Mouse (Mus musculus): Measurements from ENCODE around the gene Prkar1a. TPM values are rescaled to one million over a fixed set of nuclear protein-coding genes. Genes with fewer than 3 reads are reported as not detected.

Gene Prkar1a
- polyA plus RNA-seq, 1 experiment = 406 TPM

- Histone ChIP-seq H3K4me2 (ENCODE audit: low read depth) (no peak overlapping the region), H3K27me3 (ENCODE audit: control insufficient read depth, insufficient read depth, insufficient read length) (no peaks in the 10 kb centered on the region), H3K36me3 (ENCODE audit: control insufficient read depth, insufficient read depth) (peaks cover 83% of the 10 kb centered on the region), H3K4me3 (no peak overlapping the region), H3ac (ENCODE audit: control insufficient read depth, insufficient read length) (no peak overlapping the region), H3K79me2 (ENCODE audit: control insufficient read depth, insufficient read depth) (peaks cover 33% of the 10 kb centered on the region)
- peak; percentile 11 for TF ChIP-seq POLR2AphosphoS2 (IDR thresholded peaks at IDR 0.05; ENCODE audit: insufficient read length, low read depth)
- TF ChIP-seq POLR2A (IDR thresholded peaks at IDR 0.05; ENCODE audit: insufficient read length, low read depth) = no peak
- no peak for TF ChIP-seq TCF12 (IDR thresholded peaks at IDR 0.05; ENCODE audit: insufficient read depth, poor library complexity, severe bottlenecking)
Measured at GRCm38 (mm10) chr11:109666411-109666810, 17.2 kb downstream of the Prkar1a start.

GRCm38 (mm10) chr11:109667371-109667770, 18.2 kb downstream of the Prkar1a start:
- Histone ChIP-seq H3K27me3 (ENCODE audit: control insufficient read depth, insufficient read depth, insufficient read length) (no peaks in the 10 kb centered on the region), H3K79me2 (ENCODE audit: control insufficient read depth, insufficient read depth) (peaks cover 23% of the 10 kb centered on the region)
- no peak for TF ChIP-seq MYOD1 (IDR thresholded peaks at IDR 0.05; ENCODE audit: control insufficient read depth in 1 of 3, insufficient read length in 2 of 3, low read depth in 2 of 3)
- no peak for TF ChIP-seq MAX (IDR thresholded peaks at IDR 0.05; ENCODE audit: low read depth)
- TF ChIP-seq CEBPB (IDR thresholded peaks at IDR 0.05; ENCODE audit: insufficient read depth, poor library complexity, severe bottlenecking) = no peak
- no peak for TF ChIP-seq MYOG (IDR thresholded peaks at IDR 0.05; ENCODE audit: control insufficient read depth in 1 of 3, insufficient read depth in 1 of 3, insufficient read length in 2 of 3, low read depth in 2 of 3)
- TF ChIP-seq POLR2AphosphoS2 (IDR thresholded peaks at IDR 0.05; ENCODE audit: insufficient read length, low read depth) = peak; percentile 82
- no peak for TF ChIP-seq REST (IDR thresholded peaks at IDR 0.05; ENCODE audit: insufficient read depth, insufficient read length)
- no peak for TF ChIP-seq TCF12 (IDR thresholded peaks at IDR 0.05; ENCODE audit: insufficient read depth, poor library complexity, severe bottlenecking)
- TF ChIP-seq E2F4 (IDR thresholded peaks at IDR 0.05; ENCODE audit: insufficient read depth) = no peak
- TF ChIP-seq TCF3 (IDR thresholded peaks at IDR 0.05; ENCODE audit: insufficient read length, low read depth) = no peak
- TF ChIP-seq POLR2A (IDR thresholded peaks at IDR 0.05; ENCODE audit: insufficient read length, low read depth) = peak; percentile 55
- TF ChIP-seq SRF (IDR thresholded peaks at IDR 0.05; ENCODE audit: control insufficient read depth, insufficient read length, low read depth) = no peak
- TF ChIP-seq USF1 (IDR thresholded peaks at IDR 0.05; ENCODE audit: low read depth) = no peak

GRCm38 (mm10) chr11:109668115-109668725, 19.0 kb downstream of the Prkar1a start:
- H3K4me2 ChIP-seq (ENCODE audit: low read depth) = no peak overlapping the region
- TF ChIP-seq TCF12 (IDR thresholded peaks at IDR 0.05; ENCODE audit: insufficient read depth, poor library complexity, severe bottlenecking) (peak; percentile 23), SRF (IDR thresholded peaks at IDR 0.05; ENCODE audit: control insufficient read depth, insufficient read length, low read depth) (no peak), POLR2AphosphoS2 (IDR thresholded peaks at IDR 0.05; ENCODE audit: insufficient read length, low read depth) (peak; percentile 45), REST (IDR thresholded peaks at IDR 0.05; ENCODE audit: insufficient read depth, insufficient read length) (no peak), MYOD1 (IDR thresholded peaks at IDR 0.05; ENCODE audit: control insufficient read depth in 1 of 3, insufficient read length in 2 of 3, low read depth in 2 of 3) (peak in 2 of 3 experiments; percentile 45 to 57)

More at GRCm38 (mm10) chr11:109667371-109667770, 18.2 kb downstream of the Prkar1a start:
- Histone ChIP-seq H3K4me3 (no peak overlapping the region), H3ac (ENCODE audit: control insufficient read depth, insufficient read length) (no peak overlapping the region), H3K36me3 (ENCODE audit: control insufficient read depth, insufficient read depth) (peaks cover 77% of the 10 kb centered on the region), H3K4me2 (ENCODE audit: low read depth) (no peak overlapping the region)

GRCm38 (mm10) chr11:109669149-109669708, 20.0 kb downstream of the Prkar1a start:
- TF ChIP-seq TCF12 (IDR thresholded peaks at IDR 0.05; ENCODE audit: insufficient read depth, poor library complexity, severe bottlenecking) = no peak
- no peak for TF ChIP-seq TCF3 (IDR thresholded peaks at IDR 0.05; ENCODE audit: insufficient read length, low read depth)
- TF ChIP-seq MYOD1 (IDR thresholded peaks at IDR 0.05; ENCODE audit: control insufficient read depth in 1 of 3, insufficient read length in 2 of 3, low read depth in 2 of 3) = no peak
- TF ChIP-seq POLR2AphosphoS2 (IDR thresholded peaks at IDR 0.05; ENCODE audit: insufficient read length, low read depth) = no peak
- TF ChIP-seq MAX (IDR thresholded peaks at IDR 0.05; ENCODE audit: low read depth) = no peak
- TF ChIP-seq E2F4 (IDR thresholded peaks at IDR 0.05; ENCODE audit: insufficient read depth) = no peak
- no peak for TF ChIP-seq CEBPB (IDR thresholded peaks at IDR 0.05; ENCODE audit: insufficient read depth, poor library complexity, severe bottlenecking)
- no peak for TF ChIP-seq POLR2A (IDR thresholded peaks at IDR 0.05; ENCODE audit: insufficient read length, low read depth)
- no peak for TF ChIP-seq SRF (IDR thresholded peaks at IDR 0.05; ENCODE audit: control insufficient read depth, insufficient read length, low read depth)
- no peak for TF ChIP-seq USF1 (IDR thresholded peaks at IDR 0.05; ENCODE audit: low read depth)
- no peak overlapping the region for H3K4me3 ChIP-seq

More at GRCm38 (mm10) chr11:109668115-109668725, 19.0 kb downstream of the Prkar1a start:
- H3K36me3 ChIP-seq (ENCODE audit: control insufficient read depth, insufficient read depth) = peaks cover 77% of the 10 kb centered on the region
- peaks cover 15% of the 10 kb centered on the region for H3K79me2 ChIP-seq (ENCODE audit: control insufficient read depth, insufficient read depth)
- no peak overlapping the region for H3ac ChIP-seq (ENCODE audit: control insufficient read depth, insufficient read length)
- H3K4me3 ChIP-seq = no peak overlapping the region
- H3K27me3 ChIP-seq (ENCODE audit: control insufficient read depth, insufficient read depth, insufficient read length) = no peaks in the 10 kb centered on the region

More at GRCm38 (mm10) chr11:109669149-109669708, 20.0 kb downstream of the Prkar1a start:
- Histone ChIP-seq H3K79me2 (ENCODE audit: control insufficient read depth, insufficient read depth) (peaks cover 4% of the 10 kb centered on the region), H3K4me2 (ENCODE audit: low read depth) (no peak overlapping the region), H3ac (ENCODE audit: control insufficient read depth, insufficient read length) (no peak overlapping the region), H3K36me3 (ENCODE audit: control insufficient read depth, insufficient read depth) (peaks cover 75% of the 10 kb centered on the region), H3K27me3 (ENCODE audit: control insufficient read depth, insufficient read depth, insufficient read length) (no peaks in the 10 kb centered on the region)
